Mouse (Mus musculus) spleen, adult 2 months (tissue): ENCODE data around the gene Gm37240. TPM values are rescaled to one million over a fixed set of nuclear protein-coding genes. Genes with fewer than 3 reads are reported as not detected.

Source experiments
- DNase-seq, 2 experiments: peaks; one replicate each; pipeline versions ENCODE4 v3.0.0 to v3.0.0-alpha.2; 2012 to 2021; ENCODE audit warnings: low spot score in 2 of 2, low read depth in 1 of 2
- H3K27ac ChIP-seq: fragments of 200-500 bp; 2 replicates; pipeline ENCODE4 v1.5.1; 2012; ENCODE audit warnings: low read length, inconsistent platforms; ENCODE audit not compliant: insufficient read depth
- H3K27me3 ChIP-seq: fragments of 200-500 bp; 2 replicates; pipeline ENCODE4 v1.6.1; 2012; ENCODE audit warnings: mild to moderate bottlenecking, moderate library complexity, low read length, inconsistent platforms; ENCODE audit not compliant: control insufficient read depth, insufficient read depth
- H3K36me3 ChIP-seq: fragments of 200-500 bp; 2 replicates; pipeline ENCODE4 v1.6.1; 2012; ENCODE audit warnings: mild to moderate bottlenecking, low read length, inconsistent platforms; ENCODE audit not compliant: control insufficient read depth, insufficient read depth
- H3K4me1 ChIP-seq: fragments of 200-500 bp; 2 replicates; pipeline ENCODE4 v1.6.1; 2011; ENCODE audit warnings: inconsistent platforms; ENCODE audit not compliant: control insufficient read depth, insufficient read depth, insufficient read length
- H3K4me3 ChIP-seq: fragments of 200-500 bp; 2 replicates; pipeline ENCODE4 v1.5.1; 2011; ENCODE audit warnings: mild to moderate bottlenecking, inconsistent platforms; ENCODE audit not compliant: insufficient read depth, insufficient read length; ENCODE audit errors: extremely low read depth
- CTCF ChIP-seq: fragments of 200-500 bp; IDR thresholded peaks from 2 replicates; pipeline ENCODE4 v1.5.1; 2011; ENCODE audit warnings: mild to moderate bottlenecking, inconsistent platforms; ENCODE audit not compliant: insufficient read depth, insufficient read length, insufficient replicate concordance; ENCODE audit errors: extremely low read depth
- POLR2A ChIP-seq: fragments of 200-500 bp; IDR thresholded peaks from 2 replicates; pipeline ENCODE4 v1.6.1; 2011; ENCODE audit warnings: low read depth, low read length, inconsistent platforms
- WGBS: fragments of 180-500 bp; shearing (Covaris S2); methylation state at CpG from one replicate; pipeline ENCODE4 v1.1.7; 2018; 5-methylcytosine and 5-hydroxymethylcytosine counted together
- polyA plus RNA-seq: library from polyadenylated mRNA; depleted of rRNA; stranded (reverse); fragments of >200 nt; gene quantifications from 2 replicates; pipeline ENCODE4 v1.2.3, GENCODE M21; 2012

Gm37240 gene
- polyA plus RNA-seq, 1 experiment = 1.1 TPM

GRCm38 (mm10) chr3:84709100-84709499 is 1178.2 kb downstream of the Gm37240 start:
- TF ChIP-seq CTCF (no peak), POLR2A (no peak)
- Histone ChIP-seq H3K4me1 (no peaks in the 10 kb centered on the region), H3K4me3 (no peak overlapping the region), H3K27me3 (no peaks in the 10 kb centered on the region), H3K36me3 (no peaks in the 10 kb centered on the region), H3K27ac (no peak overlapping the region)
- DNase-seq = no peak
- 69% methylated on average over 8 of the region's 8 CpGs for WGBS

- Histone ChIP-seq H3K36me3 (no peaks in the 10 kb centered on the region), H3K27me3 (no peaks in the 10 kb centered on the region), H3K27ac (no peak overlapping the region), H3K4me3 (no peak overlapping the region), H3K4me1 (no peaks in the 10 kb centered on the region)
- DNase-seq = no peak
- 90% methylated on average over 10 of the region's 10 CpGs for WGBS
- TF ChIP-seq POLR2A = no peak
- TF ChIP-seq CTCF = no peak
These were observed 1178.8 kb downstream of the Gm37240 start for GRCm38 (mm10) chr3:84708469-84708868.

GRCm38 (mm10) chr3:84705224-84705623 is 1182.1 kb downstream of the Gm37240 start:
- 49% methylated on average over 9 of the region's 9 CpGs for WGBS
- H3K27me3 ChIP-seq = no peaks in the 10 kb centered on the region
- TF ChIP-seq CTCF (no peak), POLR2A (no peak)
- no peak overlapping the region for H3K27ac ChIP-seq
- no peaks in the 10 kb centered on the region for H3K4me1 ChIP-seq
- no peak for DNase-seq
- peaks cover 7% of the 10 kb centered on the region; the same call in 1 of the 2 replicates for H3K36me3 ChIP-seq
- no peak overlapping the region for H3K4me3 ChIP-seq

- no peaks in the 10 kb centered on the region for H3K4me1 ChIP-seq
- H3K27me3 ChIP-seq = no peaks in the 10 kb centered on the region
- H3K4me3 ChIP-seq = no peak overlapping the region
- no peak overlapping the region for H3K27ac ChIP-seq
- 78% methylated on average over 11 of the region's 11 CpGs for WGBS
- peaks cover 9% of the 10 kb centered on the region; the same call in 1 of the 2 replicates for H3K36me3 ChIP-seq
- TF ChIP-seq CTCF (no peak), POLR2A (no peak)
- DNase-seq = no peak
These were observed 1184.1 kb downstream of the Gm37240 start for GRCm38 (mm10) chr3:84703083-84703810.

DNA sequence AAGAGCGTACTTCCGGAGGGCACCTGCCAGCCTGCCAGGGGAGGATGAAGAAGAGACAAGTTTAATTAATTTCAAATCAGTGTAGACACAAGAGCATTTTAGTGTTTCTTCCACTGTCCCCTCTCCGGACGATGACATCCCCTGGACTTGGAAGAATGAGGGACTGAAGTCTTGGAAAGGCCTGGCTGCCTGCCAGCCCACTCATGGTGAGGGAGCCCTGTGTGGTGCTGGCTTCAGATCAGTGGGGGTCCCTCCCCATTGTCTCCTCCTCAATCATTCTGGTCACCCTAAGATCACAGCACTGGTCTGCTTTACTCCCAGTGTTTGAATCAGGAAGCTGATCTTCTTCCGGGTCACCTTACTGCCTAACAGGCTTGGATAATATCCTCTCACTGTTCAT is 1185.4 kb downstream of the Gm37240 start:
- Histone ChIP-seq H3K27me3 (no peaks in the 10 kb centered on the region), H3K4me1 (no peaks in the 10 kb centered on the region), H3K27ac (no peak overlapping the region), H3K36me3 (peaks cover 9% of the 10 kb centered on the region; the same call in 1 of the 2 replicates), H3K4me3 (no peak overlapping the region)
- WGBS = 94% methylated on average over 5 of the region's 5 CpGs
- no peak for TF ChIP-seq POLR2A
- TF ChIP-seq CTCF = no peak
- no peak for DNase-seq

DNA sequence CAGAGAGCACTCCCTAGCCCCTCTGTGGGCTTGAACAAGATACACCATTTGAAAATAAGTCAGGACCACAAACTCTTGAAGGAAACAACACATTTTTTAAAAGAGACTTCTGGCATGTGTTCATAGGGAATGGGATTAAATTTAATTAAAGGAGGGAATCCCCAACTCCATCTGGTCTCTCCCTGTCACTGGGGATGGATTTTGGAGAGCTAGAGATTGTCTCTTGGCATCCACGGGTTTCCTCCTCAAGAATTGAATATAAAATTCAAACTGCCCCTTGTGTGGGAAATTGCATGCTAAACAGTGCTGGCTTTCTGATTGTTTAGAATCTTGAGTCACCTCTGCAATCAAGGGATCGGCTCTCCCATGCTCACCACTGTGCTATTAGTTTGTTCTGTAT is 1185.8 kb downstream of the Gm37240 start:
- Histone ChIP-seq H3K4me3 (no peak overlapping the region), H3K27me3 (no peaks in the 10 kb centered on the region), H3K36me3 (peaks cover 11% of the 10 kb centered on the region), H3K27ac (no peak overlapping the region), H3K4me1 (no peaks in the 10 kb centered on the region)
- DNase-seq = no peak
- WGBS = 90% methylated on average over 2 of the region's 2 CpGs
- TF ChIP-seq CTCF (no peak), POLR2A (no peak)

GRCm38 (mm10) chr3:84696428-84696917 is 1190.8 kb downstream of the Gm37240 start:
- Histone ChIP-seq H3K27me3 (no peaks in the 10 kb centered on the region), H3K4me1 (no peaks in the 10 kb centered on the region), H3K4me3 (no peak overlapping the region), H3K27ac (no peak overlapping the region), H3K36me3 (peaks cover 12% of the 10 kb centered on the region)
- TF ChIP-seq POLR2A (no peak), CTCF (no peak)
- WGBS = 88% methylated on average over 18 of the region's 18 CpGs
- DNase-seq = no peak
